Mouse (Mus musculus): ENCODE results near the gene Fez2.
A peak's percentile ranks its signal among the peaks of the same experiment; 100 is the strongest.

Fez2 gene

GRCm38 (mm10) chr17:78417381-78418281 is at the start of gene Fez2:
TSS of gene Fez2 (minus strand) at chr17:78418152.
- DNase-seq (ENCODE audit: low read depth) = peak; percentile 75

- DNase-seq (ENCODE audit: low read depth) = no peak
These were observed 47.5 kb upstream of the Fez2 start for GRCm38 (mm10) chr17:78465500-78465899.

- DNase-seq (ENCODE audit: low read depth) = no peak
These were observed 47.1 kb upstream of the Fez2 start for GRCm38 (mm10) chr17:78465071-78465470.

GRCm38 (mm10) chr17:78460140-78460539 is 42.2 kb upstream of the Fez2 start:
- DNase-seq (ENCODE audit: low read depth) = no peak

- no peak for DNase-seq (ENCODE audit: low read depth)
These were observed 37.6 kb upstream of the Fez2 start for GRCm38 (mm10) chr17:78455556-78455955.

GRCm38 (mm10) chr17:78455114-78455513 is 37.2 kb upstream of the Fez2 start:
- DNase-seq (ENCODE audit: low read depth) = peak; percentile 55

- no peak for DNase-seq (ENCODE audit: low read depth)
These were observed 36.4 kb upstream of the Fez2 start for GRCm38 (mm10) chr17:78454189-78454977.

GRCm38 (mm10) chr17:78453529-78453928 is 35.6 kb upstream of the Fez2 start:
- DNase-seq (ENCODE audit: low read depth) = no peak

- no peak for DNase-seq (ENCODE audit: low read depth)
These were observed 33.9 kb upstream of the Fez2 start for GRCm38 (mm10) chr17:78451886-78452285.

GRCm38 (mm10) chr17:78451332-78451793 is 33.4 kb upstream of the Fez2 start:
- DNase-seq (ENCODE audit: low read depth) = no peak

- DNase-seq (ENCODE audit: low read depth) = no peak
These were observed 31.8 kb upstream of the Fez2 start for GRCm38 (mm10) chr17:78449635-78450197.

GRCm38 (mm10) chr17:78444826-78445225 is 26.9 kb upstream of the Fez2 start:
- no peak for DNase-seq (ENCODE audit: low read depth)

- DNase-seq (ENCODE audit: low read depth) = no peak
These were observed 22.8 kb upstream of the Fez2 start for GRCm38 (mm10) chr17:78440771-78441170.

GRCm38 (mm10) chr17:78437161-78437560 is 19.2 kb upstream of the Fez2 start:
- DNase-seq (ENCODE audit: low read depth) = no peak

GRCm38 (mm10) chr17:78435661-78436060 is 17.7 kb upstream of the Fez2 start:
- no peak for DNase-seq (ENCODE audit: low read depth)

GRCm38 (mm10) chr17:78434746-78435145 is 16.8 kb upstream of the Fez2 start:
- peak; percentile 36 for DNase-seq (ENCODE audit: low read depth)

GRCm38 (mm10) chr17:78430374-78430773 is 12.4 kb upstream of the Fez2 start:
- no peak for DNase-seq (ENCODE audit: low read depth)

- no peak for DNase-seq (ENCODE audit: low read depth)
These were observed 11.1 kb upstream of the Fez2 start for GRCm38 (mm10) chr17:78429051-78429450.

- no peak for DNase-seq (ENCODE audit: low read depth)
These were observed 7.1 kb upstream of the Fez2 start for GRCm38 (mm10) chr17:78425026-78425425.

GRCm38 (mm10) chr17:78419216-78419615 is 1.3 kb upstream of the Fez2 start:
- DNase-seq (ENCODE audit: low read depth) = no peak

- no peak for DNase-seq (ENCODE audit: low read depth)
These were observed 2.7 kb downstream of the Fez2 start for GRCm38 (mm10) chr17:78415255-78415654.

- DNase-seq (ENCODE audit: low read depth) = no peak
These were observed 8.1 kb downstream of the Fez2 start for GRCm38 (mm10) chr17:78409900-78410299.

GRCm38 (mm10) chr17:78408386-78408785 is 9.6 kb downstream of the Fez2 start:
- DNase-seq (ENCODE audit: low read depth) = no peak
